Mouse (Mus musculus) forebrain, embryonic 14.5 days (tissue): ENCODE measurements around the gene H2al2c. TPM values are rescaled to one million over a fixed set of nuclear protein-coding genes. Genes with fewer than 3 reads are reported as not detected.
"Not testable (repeated sequence)": the region's sequence is repeated elsewhere in the genome, so short reads cannot be mapped to it uniquely, and the experiment has no call there.

Experiments
- ATAC-seq: fragments of 200-750 bp; cut with Nextera tagmentation; 2 replicates; pipeline ENCODE4 v1.8.0; 2017; ENCODE audit warnings: mild to moderate bottlenecking, moderate library complexity
- DNase-seq: peaks from one replicate; pipeline ENCODE4 v3.0.0-alpha.2; 2015; ENCODE audit warnings: low spot score
- H3K27ac ChIP-seq: fragments of 300-500 bp; sonication (generic); 2 replicates; pipeline ENCODE4 v1.5.1; 2014; ENCODE audit warnings: low read depth, mild to moderate bottlenecking, control low read depth, low read length, moderate library complexity
- H3K27me3 ChIP-seq: fragments of 300-500 bp; sonication (generic); replicated peaks from 2 replicates; pipeline ENCODE4 v1.6.1; 2014; ENCODE audit warnings: low read length, control low read depth, mixed read lengths; ENCODE audit not compliant: control insufficient read depth, insufficient read depth
- H3K36me3 ChIP-seq: fragments of 300-500 bp; sonication (generic); 2 replicates; pipeline ENCODE4 v1.6.1; 2014; ENCODE audit warnings: low read length, control low read depth; ENCODE audit not compliant: control insufficient read depth, insufficient read depth
- H3K4me1 ChIP-seq: fragments of 300-500 bp; sonication (generic); 2 replicates; pipeline ENCODE4 v1.6.1; 2014; ENCODE audit warnings: antibody characterized with exemption, low read length, control low read depth; ENCODE audit not compliant: control insufficient read depth, insufficient read depth
- H3K4me2 ChIP-seq: fragments of 300-500 bp; sonication (generic); 2 replicates; pipeline ENCODE4 v1.6.1; 2014; ENCODE audit warnings: mild to moderate bottlenecking, control low read depth, low read length
- H3K4me3 ChIP-seq: fragments of 300-500 bp; sonication (generic); 2 replicates; pipeline ENCODE4 v1.5.1; 2014; ENCODE audit warnings: low read depth, low read length, control low read depth
- H3K9ac ChIP-seq: fragments of 300-500 bp; sonication (generic); 2 replicates; pipeline ENCODE4 v1.6.1; 2014; ENCODE audit warnings: mild to moderate bottlenecking, low read length, control low read depth, moderate library complexity
- H3K9me3 ChIP-seq: fragments of 300-500 bp; sonication (generic); replicated peaks from 2 replicates; pipeline ENCODE4 v1.6.1; 2016; ENCODE audit warnings: low read length, control low read depth, mixed read lengths; ENCODE audit not compliant: control insufficient read depth
- WGBS: fragments of 180-500 bp; shearing (Covaris S2); extraction: QIAGEN DNeasy Blood & Tissue Kit; methylation state at CpG from one replicate; pipeline ENCODE4 v1.1.7; 2014; 5-methylcytosine and 5-hydroxymethylcytosine counted together
- polyA plus RNA-seq: library from polyadenylated mRNA; unstranded; fragments of >200 nt; fragmentation: Nextera tagmentation; extraction: Ambion mirVana; gene quantifications from 2 replicates; pipeline ENCODE4 v1.2.1, GENCODE M21; 2014

The H2al2c gene
- polyA plus RNA-seq: not detected in 2 replicates

DNA sequence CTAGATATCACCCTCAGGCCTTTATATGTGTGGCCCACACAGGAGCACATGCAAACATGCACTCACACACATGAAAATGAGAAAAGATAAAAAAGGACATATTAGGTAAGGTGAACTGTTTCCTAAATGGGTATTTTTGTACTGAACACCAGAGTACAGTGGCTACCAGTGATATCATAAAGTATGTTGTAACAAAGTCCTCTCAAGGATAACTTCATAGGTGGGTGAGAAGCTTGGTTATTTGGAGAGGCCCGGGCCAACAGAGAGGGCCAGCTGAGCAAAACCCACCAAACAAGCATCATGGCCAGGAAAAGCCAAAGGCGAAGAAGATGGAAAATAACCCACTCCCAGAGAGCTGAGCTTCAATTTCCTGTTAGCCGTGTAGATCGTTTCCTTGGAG is at the start of gene H2al2c:
H2al2c (plus strand) TSS at position 301 of the 400 bp plus-strand sequence.
- DNase-seq, ATAC-seq: not testable (repeated sequence)
- WGBS: no CpG with 5 or more reads among the region's 4 CpGs

More for the DNA sequence above, at the start of gene H2al2c:
- H3K4me2 ChIP-seq, H3K4me1 ChIP-seq, H3K4me3 ChIP-seq, H3K9me3 ChIP-seq, H3K9ac ChIP-seq, H3K36me3 ChIP-seq, H3K27me3 ChIP-seq, H3K27ac ChIP-seq: not testable (repeated sequence)

Other genes starting within 250 kb of the H2al2c start
- gene Sry, start 64.6 kb downstream of the H2al2c start, polyA plus RNA-seq: not detected in 2 replicates
- not detected in 2 replicates for gene H2al2b, start 121.6 kb downstream of the H2al2c start, polyA plus RNA-seq
- gene Gm4064, start 197.1 kb downstream of the H2al2c start, polyA plus RNA-seq: not detected in 2 replicates
- not detected in 2 replicates for gene Rbmy, start 231.6 kb downstream of the H2al2c start, polyA plus RNA-seq
- not detected in 2 replicates for gene Gm10256, start 231.6 kb downstream of the H2al2c start, polyA plus RNA-seq